Mouse (Mus musculus): ENCODE measurements around the gene Ccl12.

Gene Ccl12

GRCm38 (mm10) chr11:82101529-82101928, at the start of gene Ccl12:
TSS of gene Ccl12 (plus strand) at chr11:82101845.
- no peak for DNase-seq (ENCODE audit: low spot score)

- DNase-seq (ENCODE audit: low spot score): no peak
Observed at GRCm38 (mm10) chr11:82053849-82054248, 47.8 kb upstream of the Ccl12 start.

- DNase-seq (ENCODE audit: low spot score): no peak
Observed at GRCm38 (mm10) chr11:82057646-82058045, 44.0 kb upstream of the Ccl12 start, which contains the start of gene Ccl11. TSS of gene Ccl11 (plus strand) at chr11:82057823.

GRCm38 (mm10) chr11:82062226-82062625, 39.4 kb upstream of the Ccl12 start:
- DNase-seq (ENCODE audit: low spot score): no peak

GRCm38 (mm10) chr11:82063454-82063853, 38.2 kb upstream of the Ccl12 start:
- DNase-seq (ENCODE audit: low spot score): no peak

GRCm38 (mm10) chr11:82066953-82067571, 34.6 kb upstream of the Ccl12 start:
- DNase-seq (ENCODE audit: low spot score): no peak

GRCm38 (mm10) chr11:82071076-82071475, 30.6 kb upstream of the Ccl12 start:
- DNase-seq (ENCODE audit: low spot score): no peak

GRCm38 (mm10) chr11:82072374-82072773, 29.3 kb upstream of the Ccl12 start:
- no peak for DNase-seq (ENCODE audit: low spot score)

GRCm38 (mm10) chr11:82072984-82073383, 28.7 kb upstream of the Ccl12 start:
- no peak for DNase-seq (ENCODE audit: low spot score)

- no peak for DNase-seq (ENCODE audit: low spot score)
Observed at GRCm38 (mm10) chr11:82073686-82074085, 28.0 kb upstream of the Ccl12 start.

- no peak for DNase-seq (ENCODE audit: low spot score)
Observed at GRCm38 (mm10) chr11:82077031-82077430, 24.6 kb upstream of the Ccl12 start.

- DNase-seq (ENCODE audit: low spot score): no peak
Observed at GRCm38 (mm10) chr11:82078136-82078730, 23.4 kb upstream of the Ccl12 start.

GRCm38 (mm10) chr11:82080865-82081264, 20.8 kb upstream of the Ccl12 start:
- DNase-seq (ENCODE audit: low spot score): no peak

GRCm38 (mm10) chr11:82084360-82084759, 17.3 kb upstream of the Ccl12 start:
- DNase-seq (ENCODE audit: low spot score): no peak

- no peak for DNase-seq (ENCODE audit: low spot score)
Observed at GRCm38 (mm10) chr11:82099511-82100323, 1.9 kb upstream of the Ccl12 start.

GRCm38 (mm10) chr11:82101087-82101486, 558 bp upstream of the Ccl12 start:
- no peak for DNase-seq (ENCODE audit: low spot score)

- no peak for DNase-seq (ENCODE audit: low spot score)
Observed at GRCm38 (mm10) chr11:82109611-82110010, 8.0 kb downstream of the Ccl12 start.

GRCm38 (mm10) chr11:82110372-82111248, 9.0 kb downstream of the Ccl12 start:
- DNase-seq (ENCODE audit: low spot score): no peak

- DNase-seq (ENCODE audit: low spot score): no peak
Observed at GRCm38 (mm10) chr11:82114885-82115284, 13.2 kb downstream of the Ccl12 start, which contains the start of gene Ccl8. TSS of gene Ccl8 (plus strand) at chr11:82115185.

GRCm38 (mm10) chr11:82116041-82116440, 14.4 kb downstream of the Ccl12 start:
- no peak for DNase-seq (ENCODE audit: low spot score)

- DNase-seq (ENCODE audit: low spot score): no peak
Observed at GRCm38 (mm10) chr11:82132977-82133376, 31.3 kb downstream of the Ccl12 start.

GRCm38 (mm10) chr11:82136196-82136595, 34.6 kb downstream of the Ccl12 start:
- no peak for DNase-seq (ENCODE audit: low spot score)
